Mouse (Mus musculus): Measurements from ENCODE around the gene Opn3. TPM values are rescaled to one million over a fixed set of nuclear protein-coding genes. Genes with fewer than 3 reads are reported as not detected.

Opn3 gene
- polyA plus RNA-seq, 1 experiment from 2014 or later, result 8.2 TPM

DNA sequence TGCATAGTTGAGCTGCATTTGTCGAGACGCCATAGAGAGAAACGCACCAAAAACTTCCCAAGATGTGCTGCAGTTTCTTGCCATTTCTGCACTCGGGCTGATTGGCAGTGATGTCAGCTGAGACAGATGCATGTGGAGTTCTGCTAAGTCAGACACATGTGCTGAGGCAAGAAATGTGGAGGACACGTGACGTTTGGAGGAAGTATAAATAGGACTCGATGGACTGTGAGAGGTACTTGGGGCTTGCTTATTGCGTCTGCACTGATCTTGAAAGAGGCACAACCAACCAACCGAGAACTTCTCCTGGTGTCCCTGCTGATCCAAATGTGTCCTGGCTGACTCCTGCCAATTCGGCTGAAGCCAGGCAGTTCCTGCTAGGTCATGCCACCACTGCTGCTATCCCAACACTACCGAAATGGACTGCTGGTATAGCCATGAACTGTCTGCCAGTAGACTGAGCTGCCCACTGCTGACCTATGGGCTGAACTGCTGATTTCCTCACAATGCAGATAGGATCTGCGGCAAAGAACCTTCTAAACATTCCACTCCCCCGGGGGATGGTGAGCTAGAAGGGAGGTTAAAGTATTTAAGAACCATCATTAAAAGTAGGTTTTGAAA is 72.7 kb downstream of the Opn3 start, which contains the start of gene Kmo:
Gene Kmo, plus strand, starts transcription at position 568 of the 618 bp plus-strand sequence.
- Histone ChIP-seq H3K4me1 (replicated peaks; ENCODE audit: control insufficient read depth, insufficient read depth, low read length) (peaks cover 8% of the 10 kb centered on the region), H3K4me2 (replicated peaks) (no peak within 1 kb of the TSS), H3K4me3 (replicated peaks; ENCODE audit: low read length) (no peak within 1 kb of the TSS), H3K36me3 (replicated peaks; ENCODE audit: control insufficient read depth, insufficient read depth) (peaks cover 43% of the 10 kb centered on the region), H3K9me3 (ENCODE audit: control insufficient read depth, low read length) (no peaks in the 10 kb centered on the region), H3K27ac (no peak within 1 kb of the TSS), H3K27me3 (ENCODE audit: control insufficient read depth, insufficient read depth, low read length) (no peaks in the 10 kb centered on the region), H3K9ac (no peak within 1 kb of the TSS)
- no peak for DNase-seq (ENCODE audit: low spot score)
- 94% methylated on average over 13 of the region's 13 CpGs for WGBS
- no peak for ATAC-seq (ENCODE audit: low FRiP score)

- no peak for DNase-seq (ENCODE audit: low spot score)
- Histone ChIP-seq H3K27ac (no peak overlapping the region), H3K4me1 (replicated peaks; ENCODE audit: control insufficient read depth, insufficient read depth, low read length) (no peaks in the 10 kb centered on the region), H3K9ac (no peak overlapping the region), H3K9me3 (ENCODE audit: control insufficient read depth, low read length) (no peaks in the 10 kb centered on the region), H3K4me3 (replicated peaks; ENCODE audit: low read length) (no peak overlapping the region), H3K36me3 (replicated peaks; ENCODE audit: control insufficient read depth, insufficient read depth) (peaks cover 87% of the 10 kb centered on the region), H3K4me2 (replicated peaks) (no peak overlapping the region), H3K27me3 (ENCODE audit: control insufficient read depth, insufficient read depth, low read length) (no peaks in the 10 kb centered on the region)
- ATAC-seq (ENCODE audit: low FRiP score), result no peak
- 94% methylated on average over 9 of the region's 9 CpGs for WGBS
Observed at GRCm38 (mm10) chr1:175614992-175615391, 77.6 kb downstream of the Opn3 start.

Other genes starting within 250 kb of the Opn3 start
- 49.4 and 56.7 TPM in 2 replicates for gene Rgs7, start 200.3 kb downstream of the Opn3 start, polyA plus RNA-seq (2014; fragmentation: Nextera tagmentation; extraction: Ambion mirVana)
- gene Kmo, start 72.4 kb downstream of the Opn3 start, polyA plus RNA-seq (2014; fragmentation: Nextera tagmentation; extraction: Ambion mirVana), result 0.14 and 0.31 TPM in 2 replicates
- gene Fh1, start 67.1 kb downstream of the Opn3 start, polyA plus RNA-seq (2014; fragmentation: Nextera tagmentation; extraction: Ambion mirVana), result 114 and 127 TPM in 2 replicates
- 5.9 and 6.2 TPM in 2 replicates for gene Chml, start 125 bp upstream of the Opn3 start, polyA plus RNA-seq (2014; fragmentation: Nextera tagmentation; extraction: Ambion mirVana)
- 0.09 TPM in 1 of 2 replicates, not detected in the other for gene Wdr64, start 5.8 kb upstream of the Opn3 start, polyA plus RNA-seq (2014; fragmentation: Nextera tagmentation; extraction: Ambion mirVana)
- gene Exo1, start 187.8 kb upstream of the Opn3 start, polyA plus RNA-seq (2014; fragmentation: Nextera tagmentation; extraction: Ambion mirVana), result 5.8 and 11.8 TPM in 2 replicates
- not detected in 2 replicates for gene Gm38100, start 227.6 kb upstream of the Opn3 start, polyA plus RNA-seq (2014; fragmentation: Nextera tagmentation; extraction: Ambion mirVana)

Measured in hindbrain, embryonic 14.5 days (tissue).